Mouse (Mus musculus) hindbrain, embryonic 14.5 days (tissue): Measurements from ENCODE around the gene Myo1e. TPM values are rescaled to one million over a fixed set of nuclear protein-coding genes. Genes with fewer than 3 reads are reported as not detected.

ENCODE experiments used
- ATAC-seq: fragments of 200-750 bp; cut with Nextera tagmentation; 2 replicates; pipeline ENCODE4 v1.8.0; 2017; ENCODE audit warnings: moderate number of reproducible peaks, mild to moderate bottlenecking, moderate TSS enrichment, moderate library complexity; ENCODE audit not compliant: low FRiP score
- DNase-seq: peaks from one replicate; pipeline ENCODE4 v3.0.0-alpha.2; 2015; ENCODE audit warnings: low spot score
- H3K27ac ChIP-seq: fragments of 300-500 bp; sonication (generic); 2 replicates; pipeline ENCODE4 v1.5.1; 2014; ENCODE audit warnings: mild to moderate bottlenecking, moderate library complexity
- H3K27me3 ChIP-seq: fragments of 300-500 bp; sonication (generic); 2 replicates; pipeline ENCODE4 v1.6.1; 2014; ENCODE audit warnings: mild to moderate bottlenecking, low read length, mixed read lengths; ENCODE audit not compliant: control insufficient read depth, insufficient read depth
- H3K36me3 ChIP-seq: fragments of 300-500 bp; sonication (generic); replicated peaks from 2 replicates; pipeline ENCODE4 v1.6.1; 2014; ENCODE audit not compliant: control insufficient read depth, insufficient read depth
- H3K4me1 ChIP-seq: fragments of 300-500 bp; sonication (generic); replicated peaks from 2 replicates; pipeline ENCODE4 v1.6.1; 2014; ENCODE audit warnings: antibody characterized with exemption, low read length, mixed read lengths; ENCODE audit not compliant: control insufficient read depth, insufficient read depth
- H3K4me2 ChIP-seq: fragments of 300-500 bp; sonication (generic); replicated peaks from 2 replicates; pipeline ENCODE4 v1.6.1; 2014; ENCODE audit warnings: mild to moderate bottlenecking, moderate library complexity
- H3K4me3 ChIP-seq: fragments of 300-500 bp; sonication (generic); replicated peaks from 2 replicates; pipeline ENCODE4 v1.5.1; 2014; ENCODE audit warnings: mild to moderate bottlenecking, low read length
- H3K9ac ChIP-seq: fragments of 300-500 bp; sonication (generic); 2 replicates; pipeline ENCODE4 v1.6.1; 2014
- H3K9me3 ChIP-seq: fragments of 300-500 bp; sonication (generic); 2 replicates; pipeline ENCODE4 v1.6.1; 2016; ENCODE audit warnings: low read length; ENCODE audit not compliant: control insufficient read depth
- WGBS: fragments of 180-500 bp; shearing (Covaris S2); extraction: QIAGEN DNeasy Blood & Tissue Kit; methylation state at CpG from one replicate; pipeline ENCODE4 v1.1.7; 2014; 5-methylcytosine and 5-hydroxymethylcytosine counted together
- polyA plus RNA-seq: library from polyadenylated mRNA; unstranded; fragments of >200 nt; fragmentation: Nextera tagmentation; extraction: Ambion mirVana; gene quantifications from 2 replicates; pipeline ENCODE4 v1.2.1, GENCODE M21; 2014

Gene Myo1e
- polyA plus RNA-seq, 1 experiment from 2014 or later = 7.9 TPM

- 77% methylated on average over 12 of the region's 12 CpGs for WGBS
- DNase-seq (no peak), ATAC-seq (no peak)
- no peaks in the 10 kb centered on the region for H3K27me3 ChIP-seq
- H3K4me3 ChIP-seq = no peak overlapping the region
- H3K4me2 ChIP-seq = no peak overlapping the region
- H3K9ac ChIP-seq = no peak overlapping the region
- no peak overlapping the region for H3K27ac ChIP-seq
- H3K36me3 ChIP-seq = no peaks in the 10 kb centered on the region
- no peaks in the 10 kb centered on the region for H3K9me3 ChIP-seq
- H3K4me1 ChIP-seq = no peaks in the 10 kb centered on the region
Observed at GRCm38 (mm10) chr9:70391660-70392562, 184.8 kb downstream of the Myo1e start.

DNA sequence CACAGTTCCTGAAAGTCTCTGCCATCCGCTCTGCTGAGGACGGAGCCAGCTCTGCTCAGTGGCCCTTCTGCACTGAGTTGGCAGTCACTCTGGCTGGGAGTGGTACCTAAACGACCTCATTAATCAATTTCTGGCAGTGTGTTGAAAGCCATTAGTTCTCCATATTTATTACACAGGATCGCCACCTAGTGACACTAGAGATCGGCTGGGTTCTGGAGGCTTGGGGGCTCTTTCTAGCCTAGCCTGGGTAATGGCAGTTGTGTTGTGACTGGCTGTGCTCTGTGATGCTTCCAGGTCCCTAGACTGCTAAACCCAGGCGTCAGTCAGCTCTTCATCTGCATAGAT lies 185.4 kb downstream of the Myo1e start:
- H3K36me3 ChIP-seq = no peaks in the 10 kb centered on the region
- WGBS = 17% methylated on average over 6 of the region's 6 CpGs
- no peak overlapping the region for H3K9ac ChIP-seq
- H3K4me1 ChIP-seq = no peaks in the 10 kb centered on the region
- H3K4me3 ChIP-seq = no peak overlapping the region
- no peaks in the 10 kb centered on the region for H3K27me3 ChIP-seq
- H3K27ac ChIP-seq = no peak overlapping the region
- DNase-seq (peak; percentile 85), ATAC-seq (peak; percentile 82; the same call in 1 of the 2 replicates)
- no peaks in the 10 kb centered on the region for H3K9me3 ChIP-seq
- no peak overlapping the region for H3K4me2 ChIP-seq

GRCm38 (mm10) chr9:70395617-70396016 lies 188.5 kb downstream of the Myo1e start:
- Histone ChIP-seq H3K4me3 (no peak overlapping the region), H3K27ac (no peak overlapping the region), H3K9me3 (no peaks in the 10 kb centered on the region), H3K9ac (no peak overlapping the region), H3K27me3 (no peaks in the 10 kb centered on the region), H3K4me1 (no peaks in the 10 kb centered on the region), H3K4me2 (no peak overlapping the region), H3K36me3 (no peaks in the 10 kb centered on the region)
- 88% methylated on average over 12 of the region's 12 CpGs for WGBS
- ATAC-seq (no peak), DNase-seq (no peak)

- Histone ChIP-seq H3K4me2 (no peak overlapping the region), H3K9ac (no peak overlapping the region), H3K9me3 (no peaks in the 10 kb centered on the region), H3K27ac (no peak overlapping the region), H3K4me1 (no peaks in the 10 kb centered on the region), H3K27me3 (no peaks in the 10 kb centered on the region), H3K4me3 (no peak overlapping the region), H3K36me3 (no peaks in the 10 kb centered on the region)
- ATAC-seq (no peak), DNase-seq (no peak)
- 86% methylated on average over 2 of the region's 2 CpGs for WGBS
Observed at GRCm38 (mm10) chr9:70396083-70396482, 188.9 kb downstream of the Myo1e start.

GRCm38 (mm10) chr9:70401937-70402539 lies 194.9 kb downstream of the Myo1e start:
- no peaks in the 10 kb centered on the region for H3K4me1 ChIP-seq
- H3K9me3 ChIP-seq = no peaks in the 10 kb centered on the region
- H3K4me2 ChIP-seq = no peak overlapping the region
- H3K27ac ChIP-seq = no peak overlapping the region
- no peak overlapping the region for H3K4me3 ChIP-seq
- no peak for DNase-seq
- H3K9ac ChIP-seq = no peak overlapping the region
- WGBS = 92% methylated on average over 8 of the region's 8 CpGs
- H3K36me3 ChIP-seq = 0 out of 2 replicates have a peak, but pooled peaks cover 5% of the 10 kb centered on the region
- ATAC-seq = no peak
- H3K27me3 ChIP-seq = no peaks in the 10 kb centered on the region

DNA sequence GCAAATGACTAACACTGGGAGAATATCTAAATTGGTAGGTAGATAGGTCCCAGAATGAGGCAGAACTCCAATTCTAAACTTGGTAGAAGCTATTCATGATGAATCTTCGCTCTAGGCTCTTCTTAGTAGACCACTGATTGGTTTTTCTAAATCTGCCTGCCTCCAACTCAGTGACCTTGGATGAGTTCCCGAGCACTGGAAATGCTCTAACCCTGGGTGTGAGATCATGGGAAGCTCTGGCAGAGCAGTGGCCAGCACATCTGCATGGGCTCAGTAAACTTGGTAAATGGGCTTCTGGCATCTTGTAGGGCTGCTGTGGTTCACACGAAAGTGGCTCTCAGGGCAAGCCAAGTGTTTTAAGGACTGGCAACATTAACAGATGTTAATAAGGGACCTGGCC lies 199.4 kb downstream of the Myo1e start:
- no peaks in the 10 kb centered on the region for H3K9me3 ChIP-seq
- no peaks in the 10 kb centered on the region for H3K4me1 ChIP-seq
- H3K4me2 ChIP-seq = no peak overlapping the region
- no peak overlapping the region for H3K27ac ChIP-seq
- peaks cover 39% of the 10 kb centered on the region for H3K36me3 ChIP-seq
- no peak overlapping the region for H3K4me3 ChIP-seq
- ATAC-seq (no peak), DNase-seq (no peak)
- 94% methylated on average over 3 of the region's 3 CpGs for WGBS
- H3K9ac ChIP-seq = no peak overlapping the region
- no peaks in the 10 kb centered on the region for H3K27me3 ChIP-seq

GRCm38 (mm10) chr9:70408791-70409190 lies 201.6 kb downstream of the Myo1e start:
- H3K27ac ChIP-seq = no peak overlapping the region
- no peak overlapping the region for H3K4me2 ChIP-seq
- WGBS = 95% methylated on average over 3 of the region's 3 CpGs
- peaks cover 60% of the 10 kb centered on the region for H3K36me3 ChIP-seq
- H3K9ac ChIP-seq = no peak overlapping the region
- H3K9me3 ChIP-seq = no peaks in the 10 kb centered on the region
- ATAC-seq = no peak
- H3K27me3 ChIP-seq = no peaks in the 10 kb centered on the region
- H3K4me3 ChIP-seq = no peak overlapping the region
- no peak for DNase-seq
- H3K4me1 ChIP-seq = no peaks in the 10 kb centered on the region

DNA sequence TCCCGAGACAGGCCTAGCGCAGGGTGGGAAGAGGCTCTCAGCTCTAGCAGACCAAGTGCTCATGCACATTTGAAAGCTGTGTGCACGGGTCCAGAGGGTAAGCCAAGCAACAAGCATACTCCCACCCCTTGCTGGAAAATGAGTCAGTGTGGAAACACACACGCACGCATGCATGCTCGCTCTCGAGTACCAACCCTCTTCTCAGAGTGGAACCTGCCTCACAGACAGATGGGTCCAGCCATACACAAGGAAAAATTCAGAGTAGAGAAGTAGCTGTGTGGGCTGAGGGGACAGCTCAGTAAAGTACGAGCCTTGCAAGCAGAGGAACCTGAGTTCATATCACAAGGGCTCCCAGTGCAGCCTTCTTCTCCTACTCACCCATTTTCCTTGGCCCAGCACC lies 202.6 kb downstream of the Myo1e start:
- H3K9me3 ChIP-seq = no peaks in the 10 kb centered on the region
- H3K4me3 ChIP-seq = no peak overlapping the region
- no peak for ATAC-seq
- DNase-seq = no peak
- no peak overlapping the region for H3K27ac ChIP-seq
- no peaks in the 10 kb centered on the region for H3K27me3 ChIP-seq
- peaks cover 66% of the 10 kb centered on the region for H3K36me3 ChIP-seq
- no peak overlapping the region for H3K4me2 ChIP-seq
- 96% methylated on average over 8 of the region's 8 CpGs for WGBS
- no peaks in the 10 kb centered on the region for H3K4me1 ChIP-seq
- no peak overlapping the region for H3K9ac ChIP-seq

- H3K36me3 ChIP-seq = peaks cover 71% of the 10 kb centered on the region
- ATAC-seq = no peak
Observed at GRCm38 (mm10) chr9:70410668-70411067, 203.5 kb downstream of the Myo1e start.

More at GRCm38 (mm10) chr9:70410668-70411067, 203.5 kb downstream of the Myo1e start:
- Histone ChIP-seq H3K4me3 (no peak overlapping the region), H3K4me1 (no peaks in the 10 kb centered on the region), H3K9me3 (no peaks in the 10 kb centered on the region), H3K4me2 (no peak overlapping the region), H3K9ac (no peak overlapping the region), H3K27me3 (no peaks in the 10 kb centered on the region), H3K27ac (no peak overlapping the region)
- no peak for DNase-seq
- WGBS = 82% methylated on average over 11 of the region's 11 CpGs
